Mouse (Mus musculus) embryonic fibroblast, embryonic 13.5 days (primary cell): ENCODE data around the gene Mtor.

Experiments
- CTCF ChIP-seq: IDR thresholded peaks from 2 replicates; pipeline ENCODE4 v1.5.1; 2011; ENCODE audit warnings: mild to moderate bottlenecking, control low read depth, low read length, moderate library complexity, borderline replicate concordance; ENCODE audit not compliant: insufficient read depth
- POLR2A ChIP-seq: IDR thresholded peaks from 2 replicates; pipeline ENCODE4 v1.6.1; 2011; ENCODE audit warnings: low read depth, mild to moderate bottlenecking, control low read depth, low read length, moderate library complexity

DNA sequence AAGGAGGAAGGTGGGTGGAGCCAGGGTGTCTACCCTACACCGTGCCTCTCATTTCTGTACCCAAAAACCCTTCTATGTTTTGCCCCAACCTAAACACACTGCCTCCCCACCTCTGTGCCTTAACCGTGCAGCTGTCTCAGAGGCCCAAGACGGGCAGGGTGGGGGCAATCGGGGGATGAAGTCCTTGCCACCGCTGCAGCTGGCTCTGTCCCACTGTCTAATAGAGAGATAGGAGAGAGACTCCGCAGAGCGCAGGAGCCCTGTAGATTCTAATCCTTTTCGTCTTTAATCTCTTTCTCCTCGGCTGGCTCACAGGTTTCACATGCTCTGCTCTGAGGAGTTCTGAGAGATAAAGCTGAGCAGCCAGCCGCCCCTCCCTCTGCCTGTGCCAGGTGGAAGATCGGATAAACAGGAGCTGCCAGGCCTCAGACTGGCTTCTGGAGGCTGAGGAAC is 31.3 kb upstream of the Mtor start:
- TF ChIP-seq POLR2A (no peak), CTCF (no peak)
